Mouse (Mus musculus) induced T-regulatory cell, adult 2 months (primary cell): ENCODE measurements around the gene Sorcs2.
"Not testable (repeated sequence)": the region's sequence is repeated elsewhere in the genome, so short reads cannot be mapped to it uniquely, and the experiment has no call there.

Experiments
- DNase-seq: peaks from one replicate; pipeline ENCODE4 v3.0.0-alpha.2; 2012; ENCODE audit warnings: low read depth

The Sorcs2 gene

GRCm38 (mm10) chr5:36390591-36390927, 7.4 kb downstream of the Sorcs2 start:
- not testable (repeated sequence) for DNase-seq

GRCm38 (mm10) chr5:36389731-36390590, 8.0 kb downstream of the Sorcs2 start:
- no peak for DNase-seq

- DNase-seq: no peak
Measured at GRCm38 (mm10) chr5:36385062-36385461, 12.9 kb downstream of the Sorcs2 start.

DNA sequence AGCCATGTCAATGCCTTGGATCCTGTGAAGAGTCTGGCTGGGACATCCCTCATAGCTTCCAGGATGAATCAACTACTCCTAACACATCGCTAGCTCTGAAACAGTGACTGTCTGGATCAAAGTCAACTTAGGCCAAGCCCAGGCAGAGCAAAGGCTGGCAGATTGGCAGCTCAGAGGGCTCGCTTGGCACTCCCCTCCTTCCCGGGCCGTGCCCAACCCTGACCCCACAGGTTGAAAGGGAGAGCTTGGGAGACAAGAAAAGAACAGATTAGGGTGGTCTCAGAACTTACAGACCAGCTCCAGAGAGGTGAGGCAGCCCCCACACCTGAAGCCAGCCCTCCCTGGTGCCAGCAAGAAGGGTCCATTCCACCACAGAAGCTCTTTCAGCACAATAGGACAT, 14.5 kb downstream of the Sorcs2 start:
- no peak for DNase-seq

DNA sequence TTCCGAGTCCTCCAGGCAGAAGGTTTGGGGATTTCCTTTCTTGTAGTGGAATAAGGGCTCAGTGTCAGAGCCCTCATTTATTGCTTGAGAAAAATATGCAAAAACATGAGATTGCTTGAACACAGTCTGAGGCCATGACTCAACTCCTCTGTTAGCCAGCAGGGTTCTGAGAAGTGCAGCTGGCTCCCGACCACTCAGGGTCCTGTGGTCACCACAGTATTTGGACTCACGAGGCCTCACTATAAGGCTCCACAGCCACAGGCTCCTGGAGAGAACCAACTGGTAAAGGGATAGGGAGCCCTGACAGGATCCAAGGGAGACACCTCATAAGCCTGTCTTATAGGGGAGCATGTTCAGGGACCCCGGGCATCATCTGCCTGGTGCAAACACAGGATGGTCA, 15.2 kb downstream of the Sorcs2 start:
- DNase-seq: no peak

- DNase-seq: no peak
Measured at GRCm38 (mm10) chr5:36382134-36382693, 15.7 kb downstream of the Sorcs2 start.

- no peak for DNase-seq
Measured at GRCm38 (mm10) chr5:36379938-36380511, 17.9 kb downstream of the Sorcs2 start.

DNA sequence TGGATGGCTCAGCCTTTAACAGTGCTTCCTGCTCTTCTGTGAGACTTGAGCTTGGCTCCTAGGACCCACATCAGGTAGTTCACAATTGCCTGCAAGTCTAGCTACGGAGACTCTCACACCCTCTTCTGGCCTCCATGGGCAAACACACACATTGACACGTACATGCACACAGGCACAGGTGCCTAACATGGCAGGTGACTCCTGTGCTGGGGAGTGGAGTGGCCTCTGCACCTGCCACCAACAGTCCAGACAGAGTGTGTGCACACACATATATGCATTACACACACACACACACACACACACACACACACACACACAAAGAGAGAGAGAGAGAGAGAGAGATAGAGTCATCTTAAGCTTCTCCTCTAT, 19.6 kb downstream of the Sorcs2 start:
- no peak for DNase-seq

- DNase-seq: no peak
Measured at GRCm38 (mm10) chr5:36377456-36378369, 20.2 kb downstream of the Sorcs2 start.

- peak; percentile 36 for DNase-seq
Measured at GRCm38 (mm10) chr5:36375886-36376285, 22.1 kb downstream of the Sorcs2 start.

GRCm38 (mm10) chr5:36374221-36375050, 23.5 kb downstream of the Sorcs2 start:
- peak; percentile 50 for DNase-seq

DNA sequence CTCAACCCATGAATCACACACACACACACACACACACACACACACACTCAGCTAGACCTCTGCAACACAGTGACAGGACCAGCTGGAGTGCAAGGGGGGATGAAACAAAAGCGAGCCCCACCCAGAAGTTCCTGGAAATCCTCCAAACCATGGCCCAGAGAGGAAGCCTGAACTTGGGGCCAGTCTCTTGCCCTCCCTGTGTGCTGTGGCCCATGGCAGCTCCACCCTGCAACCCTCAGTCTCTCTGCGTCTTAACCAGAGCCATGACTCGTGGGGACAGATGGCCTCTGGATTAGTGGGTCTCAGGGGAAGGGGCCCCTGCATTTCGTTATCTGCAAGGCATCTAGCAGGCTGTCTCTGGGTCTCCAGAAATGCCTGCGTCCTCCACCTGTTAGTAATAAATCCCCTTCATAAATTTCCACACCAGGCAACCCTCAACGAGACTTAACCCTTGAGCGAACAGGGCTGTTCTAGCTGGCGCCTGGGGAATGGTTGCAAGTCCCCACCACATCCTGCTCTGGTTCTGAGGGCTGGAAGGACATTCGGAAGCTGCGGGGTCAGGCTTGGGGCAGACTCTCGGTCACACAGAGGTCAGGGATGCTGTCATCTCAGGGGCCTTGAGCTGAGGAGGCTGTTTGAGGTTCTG, 24.6 kb downstream of the Sorcs2 start:
- DNase-seq: peak; percentile 62

DNA sequence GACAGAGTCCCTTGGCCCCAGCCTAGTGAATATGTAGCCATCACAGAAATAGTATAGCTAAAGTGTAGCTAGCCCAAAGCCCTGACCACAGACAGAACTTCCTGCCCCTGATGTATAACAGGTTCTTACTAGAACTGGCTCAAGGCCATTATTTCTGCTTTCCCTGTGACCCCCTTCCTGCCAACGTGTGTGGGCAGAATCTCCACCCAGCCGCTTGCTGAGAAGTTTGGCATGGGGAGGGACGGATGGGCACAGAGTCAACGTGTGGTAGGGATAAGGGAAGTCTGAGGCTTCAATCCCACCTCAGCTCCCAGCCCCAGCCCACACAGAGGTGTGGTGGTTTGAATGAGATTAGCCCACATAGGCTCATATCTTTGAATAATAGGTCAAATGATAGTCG, 26.2 kb downstream of the Sorcs2 start:
- DNase-seq: no peak

DNA sequence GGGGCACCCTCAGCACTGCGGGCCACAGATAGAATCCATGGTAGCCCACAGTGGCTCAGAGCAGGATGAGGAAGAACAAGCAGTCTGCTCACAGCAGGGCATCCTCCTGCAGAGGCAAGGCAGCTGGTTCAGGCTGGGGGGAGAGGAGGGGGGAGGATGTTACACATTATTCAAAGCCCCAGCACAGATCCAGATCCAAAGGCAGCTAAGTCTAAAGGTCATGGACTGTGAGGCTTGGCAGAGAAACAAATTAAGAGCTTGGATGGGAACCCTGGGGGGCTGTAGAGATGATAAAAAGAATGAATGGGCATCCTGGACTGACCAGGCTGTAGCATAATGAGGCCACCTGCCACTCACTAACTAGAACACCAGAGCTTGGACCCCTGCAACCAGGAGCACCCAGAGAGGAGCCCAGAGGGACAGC, 28.7 kb downstream of the Sorcs2 start:
- no peak for DNase-seq

GRCm38 (mm10) chr5:36368511-36369135, 29.3 kb downstream of the Sorcs2 start:
- DNase-seq: no peak

DNA sequence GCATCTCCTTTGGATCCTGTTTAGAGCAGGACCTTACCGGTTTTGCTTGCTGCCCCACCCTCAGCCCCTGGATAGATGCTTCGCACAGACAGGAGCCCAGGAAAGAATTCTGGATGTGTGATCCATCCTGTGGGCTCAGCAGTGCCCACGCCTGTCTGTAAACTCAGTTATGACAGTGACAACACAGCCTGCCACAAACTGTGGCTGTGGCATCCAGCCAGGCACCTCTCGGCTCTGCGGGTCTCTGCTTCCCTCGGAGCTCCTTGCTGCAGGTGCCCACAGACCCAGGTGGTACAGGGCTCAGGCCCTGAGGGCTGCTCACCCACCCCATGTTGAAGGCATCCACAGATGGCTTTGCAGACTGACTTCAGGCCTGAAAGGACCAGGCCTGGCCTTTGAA, 30.0 kb downstream of the Sorcs2 start:
- no peak for DNase-seq

DNA sequence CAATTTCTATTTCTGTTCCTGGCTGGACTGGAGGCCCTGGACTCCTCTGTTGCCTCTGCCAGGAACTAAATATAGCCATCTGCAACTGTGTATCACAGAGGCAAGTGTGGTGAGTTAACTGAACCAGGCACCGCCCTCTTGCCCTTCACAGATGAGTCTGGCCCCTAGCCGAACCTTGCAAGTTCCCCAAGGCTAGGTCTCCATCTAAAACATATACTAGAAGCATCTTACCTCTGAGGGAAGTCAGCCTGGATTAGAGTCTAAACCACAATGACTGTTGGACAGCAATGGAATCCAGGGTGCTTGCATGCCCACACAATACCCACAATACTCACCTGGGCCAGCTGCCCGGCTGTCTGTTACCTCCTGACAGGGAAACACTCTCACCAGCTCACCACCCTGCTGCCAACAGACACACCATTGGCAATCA, 30.7 kb downstream of the Sorcs2 start:
- no peak for DNase-seq

- DNase-seq: no peak
Measured at GRCm38 (mm10) chr5:36361749-36362148, 36.2 kb downstream of the Sorcs2 start.

GRCm38 (mm10) chr5:36360343-36360742, 37.6 kb downstream of the Sorcs2 start:
- no peak for DNase-seq

- DNase-seq: peak; percentile 41
Measured at GRCm38 (mm10) chr5:36359535-36360243, 38.2 kb downstream of the Sorcs2 start.
